Mouse (Mus musculus) liver, embryonic 14.5 days (tissue): ENCODE data around the gene Paqr4. TPM values are rescaled to one million over a fixed set of nuclear protein-coding genes. Genes with fewer than 3 reads are reported as not detected.
A peak's percentile ranks its signal among the peaks of the same experiment; 100 is the strongest.

ENCODE experiments used
- ATAC-seq: fragments of 200-750 bp; cut with Nextera tagmentation; 2 replicates; pipeline ENCODE4 v1.8.0; 2017; ENCODE audit warnings: moderate number of reproducible peaks, mild to moderate bottlenecking, moderate library complexity; ENCODE audit not compliant: insufficient read depth
- DNase-seq, 3 experiments: peaks; one replicate each; pipeline ENCODE4 v3.0.0-alpha.2; 2012 to 2013; ENCODE audit warnings: low read depth in 3 of 3, low spot score in 3 of 3
- H3K27ac ChIP-seq: fragments of 300-500 bp; sonication (generic); 2 replicates; pipeline ENCODE4 v1.5.1; 2014; ENCODE audit warnings: moderate library complexity, mild to moderate bottlenecking, control low read depth, inconsistent platforms
- H3K27me3 ChIP-seq: fragments of 300-500 bp; sonication (generic); 2 replicates; pipeline ENCODE4 v1.6.1; 2014; ENCODE audit warnings: mild to moderate bottlenecking, low read length, moderate library complexity; ENCODE audit not compliant: control insufficient read depth, insufficient read depth
- H3K36me3 ChIP-seq: fragments of 300-500 bp; sonication (generic); replicated peaks from 2 replicates; pipeline ENCODE4 v1.6.1; 2014; ENCODE audit warnings: low read depth; ENCODE audit not compliant: control insufficient read depth, insufficient read depth
- H3K4me1 ChIP-seq, 2 experiments: fragments of 200-500 bp in 1 of 2; fragments of 300-500 bp in 1 of 2; sonication (generic) in 1 of 2; replicated peaks; 2 replicates each; pipeline ENCODE4 v1.6.1; 2012 to 2014; ENCODE audit warnings: antibody characterized with exemption in 1 of 2, inconsistent platforms in 1 of 2, low read length in 1 of 2; ENCODE audit not compliant: control insufficient read depth in 2 of 2, insufficient read depth in 2 of 2
- H3K4me2 ChIP-seq: fragments of 300-500 bp; sonication (generic); 2 replicates; pipeline ENCODE4 v1.6.1; 2014; ENCODE audit warnings: low read depth, mild to moderate bottlenecking, control low read depth, moderate library complexity
- H3K4me3 ChIP-seq, 2 experiments: fragments of 200-500 bp in 1 of 2; fragments of 300-500 bp in 1 of 2; sonication (generic) in 1 of 2; 2 replicates each; pipeline ENCODE4 v1.5.1; 2012 to 2014; ENCODE audit warnings: low read depth in 2 of 2, low read length in 2 of 2, mild to moderate bottlenecking in 2 of 2, control low read depth in 1 of 2, inconsistent platforms in 1 of 2, moderate library complexity in 1 of 2; ENCODE audit not compliant: insufficient read depth in 1 of 2
- H3K9ac ChIP-seq: fragments of 300-500 bp; sonication (generic); replicated peaks from 2 replicates; pipeline ENCODE4 v1.6.1; 2014; ENCODE audit warnings: mild to moderate bottlenecking, control low read depth, moderate library complexity
- H3K9me3 ChIP-seq: fragments of 300-500 bp; sonication (generic); 2 replicates; pipeline ENCODE4 v1.6.1; 2016; ENCODE audit warnings: low read length, mixed read lengths; ENCODE audit not compliant: control insufficient read depth
- CTCF ChIP-seq: IDR thresholded peaks from 2 replicates; pipeline ENCODE4 v1.5.1; 2016; ENCODE audit warnings: antibody characterized with exemption, low read depth, control low read depth
- EP300 ChIP-seq: IDR thresholded peaks from 2 replicates; pipeline ENCODE4 v1.6.1; 2016; ENCODE audit warnings: antibody characterized with exemption, low read depth
- WGBS: fragments of 180-500 bp; shearing (Covaris S2); extraction: QIAGEN DNeasy Blood & Tissue Kit; methylation state at CpG from one replicate; pipeline ENCODE4 v1.1.7; 2014; ENCODE audit not compliant: insufficient replicate concordance; 5-methylcytosine and 5-hydroxymethylcytosine counted together
- polyA plus RNA-seq, 2 experiments: library from polyadenylated mRNA; depleted of rRNA in 1 of 2; stranded (reverse) in 1 of 2; unstranded in 1 of 2; fragments of >200 nt; fragmentation: Nextera tagmentation in 1 of 2; extraction: Ambion mirVana in 1 of 2; gene quantifications; 2 replicates each; pipeline versions ENCODE4 v1.2.1 to v1.2.3; 2012 to 2014

Paqr4 gene
- polyA plus RNA-seq, 2 experiments: 3.6 to 6.4 TPM

GRCm38 (mm10) chr17:23742941-23743340 is 2.3 kb upstream of the Paqr4 start:
- WGBS: 50% methylated on average over 12 of the region's 12 CpGs
- H3K36me3 ChIP-seq: no peaks in the 10 kb centered on the region
- H3K4me3 ChIP-seq: no peak overlapping the region
- no peak overlapping the region for H3K27ac ChIP-seq
- DNase-seq (no peak), ATAC-seq (no peak)
- peaks cover 83% of the 10 kb centered on the region for H3K27me3 ChIP-seq
- H3K9me3 ChIP-seq: no peaks in the 10 kb centered on the region
- H3K9ac ChIP-seq: no peak overlapping the region
- H3K4me2 ChIP-seq: no peak overlapping the region
- H3K4me1 ChIP-seq: peaks cover 6 to 7% of the 10 kb centered on the region in 2 experiments; a peak in 3 of 4 replicates
- TF ChIP-seq EP300 (no peak), CTCF (no peak)

GRCm38 (mm10) chr17:23742210-23742793 is 1.6 kb upstream of the Paqr4 start:
- no peak for TF ChIP-seq EP300
- TF ChIP-seq CTCF: no peak
- peaks cover 83% of the 10 kb centered on the region for H3K27me3 ChIP-seq
- peaks cover 6 to 7% of the 10 kb centered on the region in 2 experiments; a peak in 3 of 4 replicates for H3K4me1 ChIP-seq
- peak overlapping the region; percentile 11; the same call in 1 of the 2 replicates for H3K4me2 ChIP-seq
- H3K27ac ChIP-seq: no peak overlapping the region
- H3K36me3 ChIP-seq: no peaks in the 10 kb centered on the region
- ATAC-seq (no peak), DNase-seq (no peak)
- no peaks in the 10 kb centered on the region for H3K9me3 ChIP-seq
- 10% methylated on average over 44 of the region's 44 CpGs for WGBS
- H3K9ac ChIP-seq: no peak overlapping the region
- no peak overlapping the region for H3K4me3 ChIP-seq

GRCm38 (mm10) chr17:23741359-23742209 is 917 bp upstream of the Paqr4 start:
- H3K9ac ChIP-seq: no peak overlapping the region
- H3K4me2 ChIP-seq: peak overlapping the region; percentile 82
- H3K27me3 ChIP-seq: peaks cover 77% of the 10 kb centered on the region
- no peaks in the 10 kb centered on the region for H3K9me3 ChIP-seq
- H3K27ac ChIP-seq: no peak overlapping the region
- no peak for TF ChIP-seq CTCF
- no peak for TF ChIP-seq EP300
- WGBS: 37% methylated on average over 38 of the region's 38 CpGs
- no peak overlapping the region for H3K4me3 ChIP-seq
- H3K36me3 ChIP-seq: no peaks in the 10 kb centered on the region
- H3K4me1 ChIP-seq: peaks cover 6 to 7% of the 10 kb centered on the region in 2 experiments; a peak in 3 of 4 replicates
- no peak for ATAC-seq
- DNase-seq: no peak

- under 1% methylated on average over 46 of the region's 46 CpGs for WGBS
- Histone ChIP-seq H3K9ac (peak overlapping the region; percentile 69), H3K9me3 (no peaks in the 10 kb centered on the region), H3K36me3 (no peaks in the 10 kb centered on the region; the same call in 1 of the 2 replicates), H3K4me2 (peak overlapping the region; percentile 82), H3K27ac (no peak overlapping the region; the same call in 1 of the 2 replicates), H3K4me3 (peak overlapping the region; percentile 55 to 62), H3K4me1 (peaks cover 6 to 7% of the 10 kb centered on the region in 2 experiments; a peak in 3 of 4 replicates), H3K27me3 (peaks cover 63% of the 10 kb centered on the region)
- ATAC-seq (peak; percentile 87), DNase-seq (peak; percentile 64 to 80 (median 65))
- TF ChIP-seq CTCF (no peak), EP300 (no peak)
These were observed 507 bp downstream of the Paqr4 start for GRCm38 (mm10) chr17:23740136-23740584.
